Mouse (Mus musculus) forelimb bud, embryonic 11.5 days (tissue): ENCODE data around the gene Ncapd2.

ENCODE experiments used
- DNase-seq: peaks from one replicate; pipeline ENCODE4 v3.0.0-alpha.2; 2012; ENCODE audit warnings: low read depth, low spot score

The Ncapd2 gene

DNA sequence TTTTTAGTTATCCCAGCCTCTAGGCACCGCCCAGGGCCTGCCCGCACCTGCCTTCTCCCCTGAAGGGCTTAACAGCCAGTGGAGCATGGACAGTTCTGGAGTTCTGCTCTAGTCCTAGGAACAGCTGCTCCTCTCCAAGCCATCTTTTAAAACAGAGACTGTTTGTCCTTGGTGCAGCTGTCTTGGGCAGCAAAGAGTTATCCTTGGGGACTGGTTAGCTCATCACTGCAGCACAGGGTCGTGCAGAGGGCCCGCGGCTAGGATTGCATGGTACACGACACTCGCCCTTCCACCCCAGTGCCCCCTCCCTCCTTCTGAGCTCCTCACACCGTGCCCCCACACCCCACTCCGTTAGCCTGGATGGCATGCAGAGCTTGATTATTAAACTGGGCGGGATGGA is 44.2 kb downstream of the Ncapd2 start:
- no peak for DNase-seq

DNA sequence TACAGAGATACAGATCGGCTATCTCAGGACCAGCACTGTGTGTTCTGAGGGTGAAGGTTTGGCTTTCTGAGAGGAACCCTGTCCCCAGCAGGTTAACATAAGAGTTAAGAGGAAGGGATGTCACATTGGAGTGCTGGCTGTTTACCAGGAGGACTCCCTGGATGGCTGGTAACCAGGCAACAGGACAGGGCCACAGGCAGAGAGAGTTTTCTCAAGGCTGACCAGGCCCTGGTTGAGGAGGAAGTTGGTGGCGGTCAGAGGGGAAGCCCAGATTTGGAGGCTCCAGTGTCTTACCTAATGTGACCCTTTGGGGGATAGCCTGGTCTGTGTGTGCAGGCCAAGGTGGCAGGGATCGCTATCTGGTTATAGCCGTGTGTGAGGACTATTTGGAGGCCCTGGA is 44.7 kb downstream of the Ncapd2 start:
- no peak for DNase-seq

- DNase-seq: no peak
Measured at GRCm38 (mm10) chr6:125146148-125146547, 45.4 kb downstream of the Ncapd2 start.

- DNase-seq: no peak
Measured at GRCm38 (mm10) chr6:125145479-125145951, 46.0 kb downstream of the Ncapd2 start.

- peak; percentile 96 for DNase-seq
Measured at GRCm38 (mm10) chr6:125145001-125145400, 46.5 kb downstream of the Ncapd2 start, which contains the start of gene Iffo1. Gene Iffo1 (plus strand): TSS chr6:125145241.

DNA sequence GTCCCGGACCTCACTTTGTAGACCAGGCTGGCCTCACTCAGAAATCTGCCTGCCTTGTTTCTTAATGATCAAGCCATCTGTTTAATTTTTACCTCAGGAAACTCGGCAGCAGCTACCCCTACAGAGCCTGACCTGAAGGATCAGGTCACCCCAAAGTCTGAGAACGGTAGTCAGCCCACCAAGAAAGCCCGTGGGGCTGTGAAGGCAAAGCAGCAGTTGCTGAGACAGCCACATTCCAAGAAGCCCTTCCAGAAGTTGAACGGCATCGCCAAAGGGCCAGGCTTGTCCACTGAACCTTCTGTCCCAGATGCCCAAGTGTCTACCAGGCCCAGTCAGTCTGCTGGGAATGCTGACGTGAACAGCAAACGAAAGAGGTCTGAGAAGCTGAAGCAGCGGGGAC is 47.6 kb downstream of the Ncapd2 start:
- no peak for DNase-seq

GRCm38 (mm10) chr6:125143128-125143527 is 48.4 kb downstream of the Ncapd2 start:
- DNase-seq: no peak

GRCm38 (mm10) chr6:125142436-125142835 is 49.1 kb downstream of the Ncapd2 start:
- DNase-seq: no peak

DNA sequence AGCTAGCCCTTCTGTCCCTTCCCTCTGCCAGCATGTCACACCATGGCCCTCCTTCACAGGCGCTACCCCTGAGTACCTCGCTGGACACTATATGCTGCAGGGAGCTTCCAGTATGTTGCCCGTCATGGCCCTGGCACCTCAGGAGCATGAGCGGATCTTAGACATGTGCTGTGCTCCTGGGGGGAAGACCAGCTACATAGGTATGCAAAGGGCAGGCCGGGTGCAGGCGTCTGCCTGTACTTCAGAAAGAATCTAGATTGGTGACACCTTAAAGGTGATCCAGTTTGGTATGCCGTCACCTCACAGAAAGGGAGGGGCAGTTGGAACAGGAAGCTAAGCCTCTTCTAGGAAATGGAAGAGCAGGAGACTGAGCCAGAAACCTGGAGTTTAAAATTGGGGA is 51.8 kb downstream of the Ncapd2 start:
- no peak for DNase-seq

DNA sequence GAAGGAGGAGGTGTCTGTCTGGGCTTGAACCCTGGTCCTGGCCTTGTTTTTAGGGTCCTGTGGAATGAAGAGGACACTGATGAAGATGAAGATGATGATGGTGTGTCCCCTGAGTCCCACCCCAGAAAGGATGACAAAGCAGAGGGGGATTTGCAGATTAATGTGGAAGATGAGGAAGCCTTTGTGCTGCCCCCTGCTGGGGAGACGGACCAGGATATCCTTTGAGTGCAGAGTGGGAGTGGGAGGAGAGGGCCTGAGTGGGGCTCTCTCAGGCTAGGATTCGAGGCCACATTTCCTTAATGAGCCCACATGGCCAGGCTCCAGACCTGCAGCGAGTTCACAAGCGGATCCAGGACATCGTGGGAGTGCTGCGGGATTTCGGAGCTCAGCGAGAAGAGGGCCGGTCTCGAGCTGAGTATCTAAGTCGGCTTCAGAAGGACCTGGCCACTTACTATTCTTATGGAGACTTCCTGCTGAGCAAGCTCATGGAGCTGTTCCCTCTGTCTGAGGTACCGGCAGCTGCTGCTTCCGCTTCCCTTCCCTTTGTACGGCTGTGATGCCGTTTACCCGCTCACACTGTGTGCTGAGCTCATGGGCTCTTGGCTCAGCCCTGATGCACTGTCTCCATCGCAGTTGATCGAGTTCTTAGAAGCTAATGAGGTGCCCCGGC is 54.4 kb downstream of the Ncapd2 start:
- no peak for DNase-seq

- DNase-seq: no peak
Measured at GRCm38 (mm10) chr6:125132470-125132869, 59.0 kb downstream of the Ncapd2 start.

DNA sequence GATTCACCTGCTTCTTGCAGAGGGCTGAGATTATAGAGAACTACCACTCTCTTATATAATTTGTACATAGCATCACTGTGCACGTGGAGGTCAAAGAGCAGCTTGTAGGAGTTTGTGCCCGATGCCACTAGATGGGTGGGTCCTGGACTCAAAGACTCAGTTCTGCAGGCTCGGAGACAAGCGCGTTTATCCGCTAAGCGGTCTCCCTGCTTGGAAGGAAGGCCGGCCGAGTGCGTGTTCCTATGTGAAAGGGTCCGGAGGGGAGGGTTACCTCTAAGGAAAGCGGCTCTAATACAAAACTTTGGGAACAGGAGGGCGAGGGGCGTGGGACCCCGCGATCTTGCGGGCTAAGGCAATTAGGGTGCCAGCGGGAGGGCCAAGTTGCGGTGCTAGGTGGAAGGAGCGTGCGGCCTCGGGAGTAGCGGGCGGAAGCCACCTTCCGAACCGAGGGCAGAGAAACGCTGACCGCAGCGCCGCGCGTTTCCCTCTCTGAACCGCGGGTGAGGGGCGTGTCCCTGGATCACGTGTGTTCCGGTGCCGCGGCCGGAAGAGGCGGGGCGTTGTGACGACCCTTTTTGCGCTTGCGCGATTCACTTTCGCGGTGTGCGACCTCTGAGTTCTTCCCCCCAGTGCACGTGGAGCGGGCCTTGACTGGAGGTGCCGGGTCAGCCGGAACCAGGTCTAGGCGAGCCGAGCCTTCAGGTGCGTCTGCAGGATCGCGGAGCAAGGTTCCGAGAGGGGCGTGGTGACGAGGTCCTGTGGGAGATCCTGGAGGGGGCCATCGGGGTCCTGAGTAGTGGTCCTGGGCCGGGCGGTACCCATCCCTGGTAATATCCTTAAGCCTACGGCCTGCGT is 60.0 kb downstream of the Ncapd2 start, which contains the start of gene Nop2:
Gene Nop2 (plus strand): TSS at position 608 of the 855 bp plus-strand sequence.
- DNase-seq: peak; percentile 94

- no peak for DNase-seq
Measured at GRCm38 (mm10) chr6:125129710-125130402, 61.6 kb downstream of the Ncapd2 start.

GRCm38 (mm10) chr6:125128724-125129123 is 62.8 kb downstream of the Ncapd2 start:
- no peak for DNase-seq

GRCm38 (mm10) chr6:125119387-125119786 is 72.1 kb downstream of the Ncapd2 start:
- DNase-seq: no peak
